ENCODE assay signal across 22 mouse cellular contexts in the genomic region with DNA sequence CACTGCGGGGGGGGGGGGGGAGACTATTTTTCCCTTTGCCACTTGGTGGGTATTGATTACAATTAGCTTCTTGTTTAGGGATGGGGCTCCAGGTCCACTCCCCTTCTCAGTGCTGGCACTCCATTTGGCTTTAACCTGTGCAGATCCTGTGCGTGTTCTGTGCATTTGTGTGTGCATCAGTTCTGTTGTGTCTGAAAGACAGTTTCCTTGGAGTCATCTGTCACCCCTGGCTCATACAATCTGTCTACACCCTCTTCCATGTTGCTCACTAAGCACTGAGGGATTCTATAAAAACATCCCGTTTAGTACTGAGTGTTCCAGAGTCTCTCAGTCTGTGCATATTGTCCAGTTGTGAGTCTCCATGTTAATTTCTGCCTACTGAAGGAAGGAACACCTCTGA.
DNase-seq lines count a peak whose midpoint lies in the region; ATAC-seq lines count a peak whose summit lies in the region.
"Had no signal": no experiment of that assay in that cellular context is flagged by ENCODE, and none has a peak within 500 bp of the region (broad histone marks: within the 10 kb centered on the region; RNA-seq: fewer than 3 reads in every experiment).

No protein-coding gene starts in this region.

- peak overlapping the region; percentile 1; the same call in 1 of the 2 replicates for H3K27ac ChIP-seq in hindbrain, embryonic 13.5 days
- H3K27ac ChIP-seq in hindbrain, embryonic 11.5 days (ENCODE audit: low read depth, low read length) = no peak overlapping the region
- H3K27ac ChIP-seq in limb, embryonic 11.5 days (replicated peaks; ENCODE audit: low read depth, low read length) = no peak overlapping the region
- no peak overlapping the region for H3K27ac ChIP-seq in limb, embryonic 10.5 days
- H3K27ac ChIP-seq: embryonic facial prominence, embryonic 13.5 days; embryonic facial prominence, embryonic 15.5 days; forebrain, embryonic 10.5 days; forebrain, embryonic 12.5 days had no signal

- 83% methylated on average over 3 of the region's 3 CpGs for WGBS in hindbrain, embryonic 13.5 days
- 80% methylated on average over 3 of the region's 3 CpGs for WGBS in hindbrain, embryonic 11.5 days
- WGBS in limb, embryonic 11.5 days = 73% methylated on average over 3 of the region's 3 CpGs
- WGBS in limb, embryonic 10.5 days = 86% methylated on average over 3 of the region's 3 CpGs

- H3K27me3 ChIP-seq in hindbrain, embryonic 13.5 days = no peaks in the 10 kb centered on the region
- H3K27me3 ChIP-seq in hindbrain, embryonic 11.5 days (ENCODE audit: control insufficient read depth, insufficient read depth, low read length) = no peaks in the 10 kb centered on the region
- no peaks in the 10 kb centered on the region for H3K27me3 ChIP-seq in limb, embryonic 11.5 days (ENCODE audit: control insufficient read depth, insufficient read depth, low read length)
- H3K27me3 ChIP-seq in limb, embryonic 10.5 days (ENCODE audit: low read depth, poor library complexity, severe bottlenecking) = no peaks in the 10 kb centered on the region
- H3K27me3 ChIP-seq: embryonic facial prominence, embryonic 13.5 days; embryonic facial prominence, embryonic 15.5 days; forebrain, embryonic 12.5 days had no signal

- no peaks in the 10 kb centered on the region for H3K36me3 ChIP-seq in hindbrain, embryonic 13.5 days
- H3K36me3 ChIP-seq in hindbrain, embryonic 11.5 days (ENCODE audit: control insufficient read depth, insufficient read depth, low read length) = no peaks in the 10 kb centered on the region
- no peaks in the 10 kb centered on the region for H3K36me3 ChIP-seq in limb, embryonic 11.5 days (ENCODE audit: control insufficient read depth, insufficient read depth, low read length)
- no peaks in the 10 kb centered on the region for H3K36me3 ChIP-seq in limb, embryonic 10.5 days
- H3K36me3 ChIP-seq: embryonic facial prominence, embryonic 13.5 days; embryonic facial prominence, embryonic 15.5 days; forebrain, embryonic 10.5 days; forebrain, embryonic 12.5 days had no signal

- H3K4me3 ChIP-seq in hindbrain, embryonic 13.5 days = no peak overlapping the region
- no peak overlapping the region for H3K4me3 ChIP-seq in hindbrain, embryonic 11.5 days (ENCODE audit: low read depth, low read length)
- no peak overlapping the region for H3K4me3 ChIP-seq in limb, embryonic 11.5 days (ENCODE audit: low read depth, low read length)
- H3K4me3 ChIP-seq in limb, embryonic 10.5 days = no peak overlapping the region
- H3K4me3 ChIP-seq: embryonic facial prominence, embryonic 13.5 days; embryonic facial prominence, embryonic 15.5 days; erythroblast, embryonic 14.5 days; forebrain, embryonic 10.5 days; forebrain, embryonic 12.5 days had no signal

- no peak overlapping the region for H3K4me2 ChIP-seq in hindbrain, embryonic 13.5 days
- H3K4me2 ChIP-seq in hindbrain, embryonic 11.5 days (replicated peaks; ENCODE audit: low read depth, low read length) = no peak overlapping the region
- no peak overlapping the region for H3K4me2 ChIP-seq in limb, embryonic 11.5 days (ENCODE audit: low read depth, severe bottlenecking)
- H3K4me2 ChIP-seq: embryonic facial prominence, embryonic 13.5 days; embryonic facial prominence, embryonic 15.5 days; forebrain, embryonic 12.5 days had no signal

- DNase-seq in heart, adult 11 months = peak; percentile 70
- DNase-seq in heart, adult 9 months (ENCODE audit: low spot score in 2 of 2) = no peak
- no peak for DNase-seq in hindbrain, embryonic 11.5 days (ENCODE audit: low spot score)
- DNase-seq in limb, embryonic 11.5 days (ENCODE audit: low spot score) = peak; percentile 16
- DNase-seq in limb, embryonic 10.5 days (ENCODE audit: low spot score) = no peak
- DNase-seq: adrenal gland, adult 2 months; adrenal gland, postnatal 10 days; adrenal gland, postnatal 25 days; cerebellum, adult 11 months; cerebellum, adult 18-20 months; cerebellum, adult 8-10 months; cerebellum, adult 9-11 months; cerebellum, postnatal 14 days; cerebellum, postnatal 36 days; embryo, embryonic 11 days had no signal

- H3K4me1 ChIP-seq in hindbrain, embryonic 13.5 days (replicated peaks) = peaks cover 39% of the 10 kb centered on the region
- H3K4me1 ChIP-seq in hindbrain, embryonic 11.5 days (replicated peaks; ENCODE audit: control insufficient read depth, insufficient read depth, low read length) = no peaks in the 10 kb centered on the region
- no peaks in the 10 kb centered on the region for H3K4me1 ChIP-seq in limb, embryonic 11.5 days (ENCODE audit: control insufficient read depth, insufficient read depth, low read length)
- no peaks in the 10 kb centered on the region for H3K4me1 ChIP-seq in limb, embryonic 10.5 days
- H3K4me1 ChIP-seq: embryonic facial prominence, embryonic 15.5 days; forebrain, embryonic 10.5 days; forebrain, embryonic 12.5 days had no signal

- no peak for ATAC-seq in hindbrain, embryonic 13.5 days (ENCODE audit: low FRiP score)
- no peak for ATAC-seq in hindbrain, embryonic 11.5 days (ENCODE audit: low FRiP score)
- no peak for ATAC-seq in limb, embryonic 11.5 days (ENCODE audit: insufficient number of reproducible peaks, low FRiP score, low TSS enrichment, low read depth)
- ATAC-seq: forebrain, embryonic 14.5 days had no signal

- H3K9ac ChIP-seq in hindbrain, embryonic 13.5 days = no peak overlapping the region
- no peak overlapping the region for H3K9ac ChIP-seq in hindbrain, embryonic 11.5 days (ENCODE audit: low read depth, low read length)
- no peak overlapping the region for H3K9ac ChIP-seq in limb, embryonic 11.5 days (ENCODE audit: low read length)
- H3K9ac ChIP-seq: embryonic facial prominence, embryonic 13.5 days; embryonic facial prominence, embryonic 15.5 days; forebrain, embryonic 12.5 days had no signal

- no peaks in the 10 kb centered on the region for H3K9me3 ChIP-seq in hindbrain, embryonic 13.5 days
- H3K9me3 ChIP-seq in hindbrain, embryonic 11.5 days (ENCODE audit: control insufficient read depth, low read length) = no peaks in the 10 kb centered on the region
- no peaks in the 10 kb centered on the region for H3K9me3 ChIP-seq in limb, embryonic 11.5 days (ENCODE audit: control insufficient read depth, low read length)
- no peaks in the 10 kb centered on the region for H3K9me3 ChIP-seq in limb, embryonic 10.5 days (replicated peaks)
- H3K9me3 ChIP-seq: embryonic facial prominence, embryonic 13.5 days; embryonic facial prominence, embryonic 15.5 days; forebrain, embryonic 10.5 days; forebrain, embryonic 12.5 days had no signal

Comparison
In these comparisons a context has a peak if more than half of its experiments do, and no peak if none do; other contexts are left out.
1. DNase-seq: peak in heart, adult 11 months (single experiment) and limb, embryonic 11.5 days (single experiment); none in heart, adult 9 months (0 of 2), hindbrain, embryonic 11.5 days (single experiment) and limb, embryonic 10.5 days (single experiment).